Mouse (Mus musculus) small intestine, adult 2 months (tissue): ENCODE measurements around the gene Plce1.

Experiments used
- CTCF ChIP-seq: fragments of 200-500 bp; IDR thresholded peaks from 2 replicates; pipeline ENCODE4 v1.5.1; 2012; ENCODE audit warnings: low read depth, mild to moderate bottlenecking, control low read depth, inconsistent platforms, low read length, moderate library complexity, mixed read lengths; ENCODE audit not compliant: insufficient replicate concordance, insufficient read length; ENCODE audit errors: extremely low read depth
- POLR2A ChIP-seq: fragments of 200-500 bp; IDR thresholded peaks from 2 replicates; pipeline ENCODE4 v1.6.1; 2012; ENCODE audit warnings: low read depth, mild to moderate bottlenecking, control low read depth, inconsistent platforms, low read length, moderate library complexity

GRCm38 (mm10) chr19:38506131-38506530 is 25.2 kb downstream of the Plce1 start:
- TF ChIP-seq CTCF (no peak), POLR2A (no peak)
